Mouse (Mus musculus): ENCODE data around the gene Gm21973.

The Gm21973 gene

DNA sequence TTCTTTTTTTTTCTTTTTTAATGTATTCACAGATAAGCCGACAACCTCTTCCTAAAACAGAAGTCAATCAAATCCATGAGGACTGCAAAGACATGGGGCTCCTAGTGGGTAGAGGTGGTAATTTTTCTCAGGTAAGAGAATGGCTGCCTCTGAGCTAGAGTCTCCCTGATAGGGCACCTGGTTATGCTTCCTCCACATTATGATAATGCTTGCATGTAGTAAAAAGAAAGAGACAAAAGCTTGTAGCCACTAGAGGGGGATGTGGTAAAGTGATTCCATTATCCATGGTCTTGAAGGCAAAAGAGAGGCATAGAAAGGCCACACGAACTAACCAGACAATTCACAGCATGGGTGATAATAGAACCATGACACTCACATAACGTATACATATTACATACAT, 75.2 kb downstream of the Gm21973 start:
- peak in 1 of 2 experiments; percentile 9 for DNase-seq

DNA sequence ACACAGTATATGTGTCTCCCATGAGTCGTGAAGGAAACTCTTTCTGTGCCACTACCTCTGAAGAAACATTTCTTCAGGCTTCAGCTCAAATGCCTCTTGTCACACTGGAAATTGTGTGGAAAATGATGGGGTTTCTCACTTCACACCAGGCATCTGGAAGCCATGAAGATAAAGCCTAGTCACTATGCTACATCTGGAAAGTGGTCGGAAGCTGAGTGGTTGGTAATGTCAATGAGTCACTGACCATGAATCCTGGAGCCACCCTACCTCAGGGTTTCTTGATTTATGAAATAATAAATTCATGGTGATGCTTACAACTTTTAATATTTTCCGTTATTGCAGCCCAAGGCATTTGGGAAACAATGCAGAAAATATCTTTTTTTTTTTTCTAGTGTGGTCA, 84.7 kb downstream of the Gm21973 start:
- no peak for DNase-seq

- DNase-seq, result no peak
Observed at GRCm38 (mm10) chr15:10410881-10411280, 85.7 kb downstream of the Gm21973 start.

- no peak for DNase-seq
Observed at GRCm38 (mm10) chr15:10413656-10414055, 88.5 kb downstream of the Gm21973 start.

DNA sequence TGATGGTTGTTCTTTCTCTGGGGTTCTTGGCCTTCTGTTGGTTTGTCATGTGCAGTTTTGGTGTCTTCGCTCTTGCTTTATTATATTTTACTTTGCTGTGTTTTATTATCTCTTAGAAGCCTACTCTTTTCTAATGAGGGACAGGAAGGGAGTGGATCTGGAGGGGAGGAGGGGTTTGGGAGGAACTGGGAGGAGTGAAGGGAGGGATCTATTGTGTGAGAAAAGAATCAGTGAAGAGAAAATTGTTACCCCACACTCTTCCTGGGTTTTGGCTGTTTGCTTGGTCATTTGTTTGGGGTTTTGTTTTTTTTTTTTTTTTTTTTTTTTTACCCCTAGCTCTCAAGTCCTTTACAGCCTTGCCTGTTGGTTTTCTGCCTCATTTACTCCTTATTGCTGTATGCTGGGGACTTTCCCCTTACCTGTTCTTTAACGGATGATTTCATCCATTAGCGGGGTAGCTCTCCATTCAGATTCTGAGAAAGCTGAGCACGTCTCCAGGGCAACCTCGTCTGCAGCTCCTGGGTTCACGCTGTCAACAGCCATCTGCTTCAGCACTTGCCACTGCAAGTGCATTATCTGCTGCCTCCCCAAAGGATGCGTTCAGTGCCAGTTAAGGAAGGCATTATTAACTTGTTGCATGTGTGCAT, 96.1 kb downstream of the Gm21973 start:
- no peak for DNase-seq

DNA sequence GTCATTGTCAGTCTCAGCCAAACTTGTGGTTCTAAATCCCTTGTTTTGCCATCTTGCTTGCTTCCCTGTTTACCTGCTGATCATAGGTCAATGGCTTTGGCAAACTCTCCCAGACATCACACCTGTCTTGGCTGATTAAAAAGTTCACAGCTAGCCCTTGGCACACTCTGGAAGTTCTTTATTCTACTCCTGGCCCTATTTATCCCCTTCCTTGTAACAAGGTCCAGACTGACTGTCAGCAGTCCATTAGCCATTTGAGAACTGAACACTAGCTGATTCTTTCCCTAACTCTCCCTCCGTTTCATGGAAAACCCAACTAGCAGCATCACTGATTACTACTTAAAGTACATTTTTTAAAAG, 96.6 kb downstream of the Gm21973 start:
- no peak for DNase-seq

Data from kidney, postnatal 25 days (tissue).